8 mouse cellular contexts compared by ENCODE assay signal in the genomic region with DNA sequence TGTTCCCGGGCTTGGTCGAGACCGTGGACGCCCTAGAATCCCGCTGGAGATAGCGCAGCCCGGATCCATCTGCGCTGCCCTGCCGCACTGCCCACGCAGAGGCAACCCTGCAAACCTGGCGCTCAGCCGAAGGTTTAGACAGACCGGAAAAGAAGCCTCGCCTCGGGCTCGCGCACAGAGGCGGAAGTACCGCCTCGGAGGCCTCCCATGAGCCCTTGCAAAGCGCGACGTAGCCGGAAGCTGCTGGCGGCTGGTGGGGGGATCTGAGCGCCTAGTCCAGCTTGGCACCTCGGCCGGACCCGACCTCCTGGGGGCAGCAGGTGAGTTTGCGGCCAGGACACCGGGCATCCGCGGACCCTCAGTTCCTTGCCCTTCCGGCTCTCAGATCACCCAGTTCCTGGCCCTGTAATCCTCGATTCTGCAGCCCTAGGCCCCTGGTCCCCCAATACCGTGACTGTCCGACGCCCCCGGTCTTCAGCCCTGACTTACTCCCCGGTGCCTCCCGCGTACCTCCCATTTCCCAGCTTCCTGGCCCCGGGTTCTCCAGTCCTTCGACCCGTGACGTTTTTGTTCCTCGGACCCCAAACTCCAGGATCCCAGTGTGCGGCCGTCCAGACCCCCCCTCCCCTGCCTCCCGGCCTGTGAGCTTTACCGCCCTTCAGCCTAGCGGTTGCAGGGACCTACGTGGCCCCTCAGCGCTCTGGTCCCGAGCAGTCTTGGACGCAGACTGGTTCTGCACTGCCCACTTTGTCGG. TPM values are rescaled to one million over a fixed set of nuclear protein-coding genes. Genes with fewer than 3 reads are reported as not detected.
DNase-seq lines count a peak whose midpoint lies in the region; ATAC-seq and TF ChIP-seq lines count a peak whose summit lies in the region.

A gene (plus strand): TSS at position 216 of the 754 bp plus-strand sequence.

- H3K9me3 ChIP-seq in G1E (replicated peaks), result no peaks in the 10 kb centered on the region
- no peaks in the 10 kb centered on the region for H3K9me3 ChIP-seq in forebrain, postnatal 0 days (ENCODE audit: low read length)
- no peaks in the 10 kb centered on the region for H3K9me3 ChIP-seq in lung, embryonic 15.5 days

- WGBS in cerebellum, adult 2 months, result under 1% methylated on average over 57 of the region's 57 CpGs
- under 1% methylated on average over 57 of the region's 57 CpGs for WGBS in forebrain, postnatal 0 days
- WGBS in lung, embryonic 15.5 days, result under 1% methylated on average over 57 of the region's 57 CpGs

- DNase-seq in G1E (ENCODE audit: low spot score), result peak; percentile 98
- DNase-seq in cerebellum, adult 2 months, result peak; percentile 95 to 96
- peak; percentile 91 for DNase-seq in forebrain, postnatal 0 days
- DNase-seq in heart, postnatal 4 days, result peak; percentile 95
- DNase-seq in layer of hippocampus, adult 8-10 months (ENCODE audit: low spot score in 2 of 2), result peak; percentile 88 to 91
- peak; percentile 90 for DNase-seq in ovary, adult 18-20 months (ENCODE audit: low spot score)
- peak; percentile 90 for DNase-seq in thymus, postnatal 0 days (ENCODE audit: low spot score)

- H3K27me3 ChIP-seq in G1E (ENCODE audit: insufficient read depth, low read length), result peaks cover 2% of the 10 kb centered on the region; the same call in 1 of the 2 replicates
- H3K27me3 ChIP-seq in cerebellum, adult 2 months (ENCODE audit: control insufficient read depth, insufficient read depth, low read length), result no peaks in the 10 kb centered on the region
- H3K27me3 ChIP-seq in forebrain, postnatal 0 days (ENCODE audit: insufficient read depth, low read length), result no peaks in the 10 kb centered on the region
- no peaks in the 10 kb centered on the region for H3K27me3 ChIP-seq in lung, embryonic 15.5 days

- peak within 1 kb of the TSS; percentile 90 for H3K4me2 ChIP-seq in forebrain, postnatal 0 days (ENCODE audit: low read depth)
- peak within 1 kb of the TSS; percentile 64 for H3K4me2 ChIP-seq in lung, embryonic 15.5 days

- H3K4me3 ChIP-seq in G1E (ENCODE audit: low read depth, low read length), result peak within 1 kb of the TSS; percentile 85
- peak within 1 kb of the TSS; percentile 70 for H3K4me3 ChIP-seq in cerebellum, adult 2 months (replicated peaks; ENCODE audit: insufficient read depth, low read depth, low read length)
- H3K4me3 ChIP-seq in forebrain, postnatal 0 days (ENCODE audit: low read depth, low read length), result peak within 1 kb of the TSS; percentile 79
- H3K4me3 ChIP-seq in lung, embryonic 15.5 days, result peak within 1 kb of the TSS; percentile 87

- H3K4me1 ChIP-seq in G1E (ENCODE audit: insufficient read depth, low read depth, low read length), result peaks cover 31% of the 10 kb centered on the region
- peaks cover 11% of the 10 kb centered on the region for H3K4me1 ChIP-seq in cerebellum, adult 2 months (ENCODE audit: control insufficient read depth, insufficient read depth, low read length)
- peaks cover 13% of the 10 kb centered on the region for H3K4me1 ChIP-seq in forebrain, postnatal 0 days (ENCODE audit: insufficient read depth)
- H3K4me1 ChIP-seq in lung, embryonic 15.5 days, result peaks cover 35% of the 10 kb centered on the region

- ATAC-seq in G1E (ENCODE audit: extremely low read depth, insufficient number of reproducible peaks, low FRiP score, poor library complexity, severe bottlenecking), result peak; percentile 90
- peak; percentile 95 for ATAC-seq in forebrain, postnatal 0 days
- ATAC-seq in lung, embryonic 15.5 days (ENCODE audit: borderline replicate concordance, extremely low read depth, low FRiP score, low TSS enrichment), result peak; percentile 90

- peak; percentile 93 for TF ChIP-seq POLR2A in cerebellum, adult 2 months (IDR thresholded peaks at IDR 0.05; ENCODE audit: borderline replicate concordance, insufficient read depth, low read length)

- peak within 1 kb of the TSS; percentile 89 for H3K27ac ChIP-seq in cerebellum, adult 2 months (ENCODE audit: insufficient read depth, low read length)
- H3K27ac ChIP-seq in forebrain, postnatal 0 days (ENCODE audit: low read depth, low read length), result peak within 1 kb of the TSS; percentile 86
- peak within 1 kb of the TSS; percentile 84 for H3K27ac ChIP-seq in lung, embryonic 15.5 days

- no peak for TF ChIP-seq CTCF in G1E (IDR thresholded peaks at IDR 0.05; ENCODE audit: low read depth, low read length)
- no peak for TF ChIP-seq CTCF in cerebellum, adult 2 months (IDR thresholded peaks at IDR 0.05; ENCODE audit: borderline replicate concordance, insufficient read depth, low read depth, low read length)
- TF ChIP-seq CTCF in forebrain, postnatal 0 days (IDR thresholded peaks at IDR 0.05; ENCODE audit: low read depth), result peak; percentile 1; the same call in 1 of the 2 replicates

- H3K36me3 ChIP-seq in G1E (replicated peaks), result peaks cover 36% of the 10 kb centered on the region
- H3K36me3 ChIP-seq in forebrain, postnatal 0 days (ENCODE audit: insufficient read depth), result peaks cover 17% of the 10 kb centered on the region
- peaks cover 26% of the 10 kb centered on the region for H3K36me3 ChIP-seq in lung, embryonic 15.5 days

- peak within 1 kb of the TSS; percentile 75 for H3K9ac ChIP-seq in forebrain, postnatal 0 days
- H3K9ac ChIP-seq in lung, embryonic 15.5 days, result peak within 1 kb of the TSS; percentile 92

RNA-seq across cellular contexts. Expression of the gene that starts here (rescaled TPM):
- total RNA-seq in G1E (2014; fragmentation: Nextera tagmentation) (29.7 and 56.1 TPM in 2 replicates), G1E (2017) (40.6 and 41.4 TPM in 2 replicates)
- 27.8 and 39.9 TPM in 2 replicates for polyA plus RNA-seq in G1E (2012)
- 118 and 122 TPM in 2 replicates for polyA plus RNA-seq in cerebellum, adult 2 months (2012; rRNA removed)
- total RNA-seq in forebrain, postnatal 0 days (2014; rRNA removed), result 111 and 124 TPM in 2 replicates
- polyA plus RNA-seq in forebrain, postnatal 0 days (2015; fragmentation: Nextera tagmentation; extraction: Ambion mirVana), result 93.4 and 110 TPM in 2 replicates
- total RNA-seq in heart, postnatal 4 days (2021), result 10 to 100 TPM; 64.5 to 64.8 TPM
- total RNA-seq in layer of hippocampus, adult 8-10 months (2022), result 100 to 1,000 TPM; 136 to 140 (median 137) TPM
- 97.0 and 107 TPM in 2 replicates for polyA plus RNA-seq in lung, embryonic 15.5 days (2015; fragmentation: Nextera tagmentation; extraction: Ambion mirVana)
- polyA plus RNA-seq in thymus, postnatal 0 days (2015; fragmentation: Nextera tagmentation; extraction: Ambion mirVana), result 52.0 and 66.6 TPM in 2 replicates

Comparison
In these comparisons a context has a peak if more than half of its experiments do, and no peak if none do; other contexts are left out.
1. Peak in every context shown above with its lines: DNase-seq, ATAC-seq, H3K4me3 ChIP-seq and H3K27ac ChIP-seq.